ENCODE assay signal across 16 mouse cellular contexts in the genomic region with DNA sequence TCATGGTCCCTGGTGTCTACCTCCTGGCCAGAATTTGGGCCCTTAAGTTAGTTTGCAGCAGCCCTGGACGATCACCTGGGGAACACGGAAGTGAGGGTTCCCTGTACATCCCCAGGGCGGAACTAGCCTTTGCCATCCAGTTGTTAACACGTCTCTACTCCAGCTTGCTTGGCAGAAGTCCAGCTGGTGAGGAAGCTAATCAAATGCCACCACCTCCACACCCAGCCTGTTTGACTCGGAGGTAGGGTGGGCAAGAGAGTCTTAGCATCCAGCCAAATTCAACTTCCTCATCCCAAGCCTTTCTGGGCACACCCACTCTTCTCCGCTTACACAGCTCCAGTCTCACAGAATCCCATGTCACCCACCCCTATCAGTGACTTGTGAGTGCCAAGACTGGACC. TPM values are rescaled to one million over a fixed set of nuclear protein-coding genes. Genes with fewer than 3 reads are reported as not detected.
DNase-seq lines count a peak whose midpoint lies in the region; ATAC-seq and TF ChIP-seq lines count a peak whose summit lies in the region.
"Had no signal": no experiment of that assay in that cellular context is flagged by ENCODE, and none has a peak within 500 bp of the region (broad histone marks: within the 10 kb centered on the region; RNA-seq: fewer than 3 reads in every experiment).

No protein-coding gene starts in this region.

- H3K4me3 ChIP-seq in liver, adult 2 months (ENCODE audit: insufficient read depth, low read depth, low read length): no peak overlapping the region
- H3K4me3 ChIP-seq: forebrain, embryonic 13.5 days had no signal

- WGBS in liver, adult 2 months: 31% methylated on average over 6 of the region's 6 CpGs
- 31% methylated on average over 6 of the region's 6 CpGs for WGBS in large intestine, adult 2 months

- ATAC-seq in common myeloid progenitor, adult 5-6 weeks (replicated peaks; ENCODE audit: low read depth, poor library complexity, severe bottlenecking): peak; percentile 39; the same call in 1 of the 2 replicates
- ATAC-seq in monocyte, adult 5-6 weeks (replicated peaks; ENCODE audit: insufficient number of reproducible peaks, low FRiP score, low TSS enrichment, poor library complexity, severe bottlenecking): peak; percentile 57
- ATAC-seq: forebrain, embryonic 13.5 days had no signal

- H3K79me2 ChIP-seq in liver, adult 2 months (ENCODE audit: control insufficient read depth, insufficient read depth, low read length): peaks cover 27% of the 10 kb centered on the region

- no peak for TF ChIP-seq POLR2A in liver, adult 2 months (IDR thresholded peaks at IDR 0.05; ENCODE audit: extremely low read depth, insufficient read depth, low read length)

- peak; percentile 73 for DNase-seq in liver, adult 2 months (ENCODE audit: extremely low read depth, low read depth, low spot score)
- no peak for DNase-seq in liver
- DNase-seq in large intestine, adult 2 months (ENCODE audit: low read depth, low spot score): peak; percentile 87
- no peak for DNase-seq in ovary, postnatal 10 days (ENCODE audit: low spot score)
- no peak for DNase-seq in layer of hippocampus, postnatal 14 days (ENCODE audit: low spot score in 2 of 2)
- no peak for DNase-seq in cerebellum, adult 9-10 months
- DNase-seq: adrenal gland, postnatal 25 days; cerebellum, adult 18-20 months; gastrocnemius, postnatal 14 days; lung, embryonic 14.5 days; spleen, adult 18-20 months; thymus, adult 2 months had no signal

- peaks cover 81% of the 10 kb centered on the region for H3K4me1 ChIP-seq in liver, adult 2 months (ENCODE audit: control insufficient read depth, insufficient read depth, low read length)
- H3K4me1 ChIP-seq: forebrain, embryonic 13.5 days had no signal

- no peak for TF ChIP-seq CTCF in liver, adult 2 months (IDR thresholded peaks at IDR 0.05; ENCODE audit: low read depth, low read length)

- H3K36me3 ChIP-seq in liver, adult 2 months (ENCODE audit: control insufficient read depth, insufficient read depth, low read length): peaks cover 12% of the 10 kb centered on the region; the same call in 1 of the 2 replicates

- H3K27ac ChIP-seq in liver, adult 2 months (replicated peaks; ENCODE audit: insufficient read depth, low read depth, low read length): peak overlapping the region; percentile 93
- H3K27ac ChIP-seq: forebrain, embryonic 13.5 days; hindbrain, embryonic 14.5 days had no signal

- H3K9ac ChIP-seq in liver, adult 2 months (ENCODE audit: low read depth, low read length): no peak overlapping the region
- H3K9ac ChIP-seq: forebrain, embryonic 13.5 days; hindbrain, embryonic 14.5 days; lung, embryonic 14.5 days had no signal

- no peaks in the 10 kb centered on the region for H3K27me3 ChIP-seq in liver, adult 2 months (ENCODE audit: control insufficient read depth, insufficient read depth, low read length)
- H3K27me3 ChIP-seq: forebrain, embryonic 13.5 days had no signal

RNA-seq across cellular contexts. Expression of a gene that starts 9.6 kb away (rescaled TPM):
- total RNA-seq in liver, adult 2 months (2014; rRNA removed): 464 and 499 TPM in 2 replicates
- polyA plus RNA-seq in liver, adult 2 months (2012; rRNA removed): 610 and 703 TPM in 2 replicates
- total RNA-seq in common myeloid progenitor, adult 5-6 weeks (2017): 0.46 and 0.97 TPM in 2 replicates
- polyA plus RNA-seq in large intestine, adult 2 months (2012; rRNA removed): 113 and 186 TPM in 2 replicates
- total RNA-seq in monocyte, adult 5-6 weeks (2017): 5.5 to 19.7 TPM (median 8.6 TPM) in 3 replicates
- 10 to 100 TPM; 94.7 to 96.3 TPM for total RNA-seq in layer of hippocampus, postnatal 14 days (2021)

RNA-seq across cellular contexts. Expression of a gene that starts 32.0 kb away (rescaled TPM):
- total RNA-seq in liver, adult 2 months (2014; rRNA removed): 18.3 and 19.9 TPM in 2 replicates
- polyA plus RNA-seq in liver, adult 2 months (2012; rRNA removed): 11.4 and 12.2 TPM in 2 replicates
- 31.4 and 37.1 TPM in 2 replicates for total RNA-seq in common myeloid progenitor, adult 5-6 weeks (2017)
- polyA plus RNA-seq in large intestine, adult 2 months (2012; rRNA removed): 5.0 and 9.5 TPM in 2 replicates
- total RNA-seq in monocyte, adult 5-6 weeks (2017): 90.8 to 94.9 TPM (median 92.1 TPM) in 3 replicates
- total RNA-seq in layer of hippocampus, postnatal 14 days (2021): 10 to 100 TPM; 44.6 to 45.8 TPM

Comparison
In these comparisons a context has a peak if more than half of its experiments do, and no peak if none do; other contexts are left out.
1. DNase-seq: peak in liver, adult 2 months (single experiment) and large intestine, adult 2 months (single experiment); none in liver (single experiment), ovary, postnatal 10 days (single experiment), layer of hippocampus, postnatal 14 days (0 of 2) and cerebellum, adult 9-10 months (single experiment).